In the genomic region with DNA sequence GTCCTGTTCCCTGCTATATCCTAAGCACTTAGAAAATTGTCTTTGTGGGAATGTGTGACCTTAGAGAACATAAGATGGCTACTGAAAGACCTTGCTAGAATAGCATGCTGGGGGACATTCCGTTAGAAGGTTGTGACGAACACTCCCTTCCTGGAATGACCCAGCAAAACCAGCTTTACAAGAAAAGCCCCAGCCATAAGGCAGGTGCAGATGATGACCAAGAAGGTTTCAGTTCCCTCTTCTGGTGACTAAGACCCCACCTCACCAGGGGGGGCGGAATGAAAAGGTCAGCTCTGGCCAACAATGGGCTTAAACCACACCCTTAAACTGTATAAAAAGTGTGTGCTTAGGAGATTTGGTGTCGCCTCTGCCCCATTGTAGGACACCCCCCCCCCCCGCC, we compare ENCODE assay signal across 23 mouse cellular contexts. TPM values are rescaled to one million over a fixed set of nuclear protein-coding genes. Genes with fewer than 3 reads are reported as not detected.
A peak's percentile ranks its signal among the peaks of the same experiment; 100 is the strongest.
DNase-seq lines count a peak whose midpoint lies in the region; ATAC-seq and TF ChIP-seq lines count a peak whose summit lies in the region.
"Had no signal": no experiment of that assay in that cellular context is flagged by ENCODE, and none has a peak within 500 bp of the region (broad histone marks: within the 10 kb centered on the region; RNA-seq: fewer than 3 reads in every experiment).

No protein-coding gene starts in this region.

- no peak for TF ChIP-seq CTCF in stomach, postnatal 0 days (IDR thresholded peaks at IDR 0.05; ENCODE audit: low read depth)

- H3K4me2 ChIP-seq in stomach, embryonic 14.5 days (replicated peaks; ENCODE audit: low read depth, low read length) = no peak overlapping the region
- H3K4me2 ChIP-seq in stomach, postnatal 0 days (replicated peaks; ENCODE audit: low read depth) = no peak overlapping the region
- H3K4me2 ChIP-seq: embryonic facial prominence, embryonic 12.5 days; embryonic facial prominence, embryonic 15.5 days; heart, embryonic 11.5 days; hindbrain, embryonic 12.5 days; hindbrain, embryonic 15.5 days; intestine, embryonic 15.5 days had no signal

- no peak for TF ChIP-seq EP300 in stomach, postnatal 0 days (optimal IDR thresholded peaks at IDR 0.05)

- H3K36me3 ChIP-seq in stomach, embryonic 14.5 days (ENCODE audit: control insufficient read depth, insufficient read depth, low read length) = no peaks in the 10 kb centered on the region
- no peaks in the 10 kb centered on the region for H3K36me3 ChIP-seq in stomach, postnatal 0 days (ENCODE audit: control insufficient read depth, insufficient read depth, low read length)
- H3K36me3 ChIP-seq: embryonic facial prominence, embryonic 12.5 days; embryonic facial prominence, embryonic 15.5 days; G1E; hindbrain, embryonic 12.5 days; intestine, embryonic 15.5 days had no signal

- H3K4me1 ChIP-seq in stomach, embryonic 14.5 days (ENCODE audit: control insufficient read depth, insufficient read depth, low read length) = peaks cover 11% of the 10 kb centered on the region; the same call in 1 of the 2 replicates
- 0 out of 2 replicates have a peak, but pooled peaks cover 2% of the 10 kb centered on the region for H3K4me1 ChIP-seq in stomach, postnatal 0 days (replicated peaks; ENCODE audit: control insufficient read depth, insufficient read depth)
- H3K4me1 ChIP-seq: hindbrain, embryonic 15.5 days had no signal

- H3K27ac ChIP-seq in stomach, embryonic 14.5 days (ENCODE audit: low read length) = peak overlapping the region; percentile 61; the same call in 1 of the 2 replicates
- no peak overlapping the region for H3K27ac ChIP-seq in stomach, postnatal 0 days (replicated peaks)
- H3K27ac ChIP-seq: embryonic facial prominence, embryonic 12.5 days; embryonic facial prominence, embryonic 15.5 days; hindbrain, embryonic 12.5 days; hindbrain, embryonic 15.5 days; intestine, embryonic 15.5 days had no signal

- H3K9me3 ChIP-seq in stomach, embryonic 14.5 days (ENCODE audit: control insufficient read depth, low read depth, low read length) = no peaks in the 10 kb centered on the region
- no peaks in the 10 kb centered on the region for H3K9me3 ChIP-seq in stomach, postnatal 0 days (ENCODE audit: control insufficient read depth, low read length)
- H3K9me3 ChIP-seq: embryonic facial prominence, embryonic 12.5 days; embryonic facial prominence, embryonic 15.5 days; G1E; hindbrain, embryonic 12.5 days; hindbrain, embryonic 15.5 days; intestine, embryonic 15.5 days had no signal

- H3K9ac ChIP-seq in stomach, embryonic 14.5 days (replicated peaks; ENCODE audit: low read depth, low read length) = no peak overlapping the region
- H3K9ac ChIP-seq in stomach, postnatal 0 days (ENCODE audit: low read length) = no peak overlapping the region
- H3K9ac ChIP-seq: embryonic facial prominence, embryonic 12.5 days; embryonic facial prominence, embryonic 15.5 days; forebrain, postnatal 0 days; hindbrain, embryonic 12.5 days; hindbrain, embryonic 15.5 days; intestine, embryonic 15.5 days had no signal

- DNase-seq in stomach, postnatal 0 days (ENCODE audit: low spot score) = no peak
- peak; percentile 16 for DNase-seq in ZHBTc4 (ENCODE audit: low read depth, low spot score)
- DNase-seq in heart, adult 18-20 months = no peak
- DNase-seq in urinary bladder, postnatal 10 days (ENCODE audit: low spot score) = no peak
- no peak for DNase-seq in layer of hippocampus, adult 9-11 months
- DNase-seq: adrenal gland, postnatal 10 days; adrenal gland, postnatal 36 days; cerebellum, adult 18-20 months; cerebellum, adult 9-10 months; forebrain, postnatal 0 days; gastrocnemius, postnatal 25 days had no signal

- H3K4me3 ChIP-seq in stomach, embryonic 14.5 days (ENCODE audit: low read depth, low read length) = no peak overlapping the region
- no peak overlapping the region for H3K4me3 ChIP-seq in stomach, postnatal 0 days (ENCODE audit: low read depth, low read length)
- H3K4me3 ChIP-seq: embryonic facial prominence, embryonic 12.5 days; embryonic facial prominence, embryonic 15.5 days; hindbrain, embryonic 12.5 days; hindbrain, embryonic 15.5 days; intestine, embryonic 15.5 days had no signal

- WGBS in stomach, embryonic 14.5 days = 82% methylated on average over 5 of the region's 5 CpGs
- WGBS in stomach, postnatal 0 days = 70% methylated on average over 5 of the region's 5 CpGs

- H3K27me3 ChIP-seq in stomach, embryonic 14.5 days (ENCODE audit: control insufficient read depth, insufficient read depth, low read length) = no peaks in the 10 kb centered on the region
- H3K27me3 ChIP-seq in stomach, postnatal 0 days (ENCODE audit: control insufficient read depth, insufficient read depth, low read length) = no peaks in the 10 kb centered on the region
- H3K27me3 ChIP-seq: embryonic facial prominence, embryonic 12.5 days; embryonic facial prominence, embryonic 15.5 days; hindbrain, embryonic 12.5 days; hindbrain, embryonic 15.5 days; intestine, embryonic 15.5 days; Patski had no signal

- ATAC-seq in stomach, embryonic 14.5 days (ENCODE audit: insufficient number of reproducible peaks, insufficient read depth, low FRiP score, low read depth) = no peak
- ATAC-seq in stomach, postnatal 0 days (ENCODE audit: low FRiP score, low TSS enrichment) = no peak
- peak; percentile 51 for ATAC-seq in megakaryocyte progenitor cell, adult 5-6 weeks (replicated peaks; ENCODE audit: poor library complexity)
- ATAC-seq: activated CD4-positive, CD25-positive, alpha-beta regulatory T cell, adult 4 months; forebrain, embryonic 14.5 days; forebrain, postnatal 0 days; intestine, embryonic 15.5 days; Patski had no signal

RNA-seq across cellular contexts. Expression of gene Syn3, which starts 23.4 kb away (rescaled TPM):
- 5.6 and 5.8 TPM in 2 replicates for polyA plus RNA-seq in stomach, embryonic 14.5 days (2014; fragmentation: Nextera tagmentation; extraction: Ambion mirVana)
- polyA plus RNA-seq in stomach, postnatal 0 days (2015; fragmentation: Nextera tagmentation; extraction: Ambion mirVana) = 1.3 and 1.6 TPM in 2 replicates
- 0.62 and 1.2 TPM in 2 replicates for total RNA-seq in megakaryocyte progenitor cell, adult 5-6 weeks (2015)
- 0.17 TPM in 1 of 2 replicates, not detected in the other for total RNA-seq in megakaryocyte progenitor cell, adult 5-6 weeks (2017)
- total RNA-seq in heart, adult 18-20 months (2021) = under 1 TPM; 0.20 to 0.44 TPM
- polyA plus RNA-seq: G1E had no signal
